Mouse (Mus musculus) lung, embryonic 16.5 days (tissue): ENCODE results near the gene Pold2. TPM values are rescaled to one million over a fixed set of nuclear protein-coding genes. Genes with fewer than 3 reads are reported as not detected.

Experiments
- ATAC-seq: fragments of 200-750 bp; cut with Nextera tagmentation; 2 replicates; pipeline ENCODE4 v1.8.0; 2017; ENCODE audit warnings: low read depth, mild to moderate bottlenecking, moderate library complexity
- H3K27ac ChIP-seq: fragments of 300-500 bp; sonication (generic); 2 replicates; pipeline ENCODE4 v1.5.1; 2014; ENCODE audit warnings: mild to moderate bottlenecking, control low read depth, low read length
- H3K27me3 ChIP-seq: fragments of 300-500 bp; sonication (generic); 2 replicates; pipeline ENCODE4 v1.6.1; 2014; ENCODE audit warnings: low read depth, low read length, mixed read lengths; ENCODE audit not compliant: control insufficient read depth, insufficient read depth
- H3K36me3 ChIP-seq: fragments of 300-500 bp; sonication (generic); 2 replicates; pipeline ENCODE4 v1.6.1; 2014; ENCODE audit warnings: low read length; ENCODE audit not compliant: control insufficient read depth, insufficient read depth
- H3K4me1 ChIP-seq: fragments of 300-500 bp; sonication (generic); replicated peaks from 2 replicates; pipeline ENCODE4 v1.6.1; 2014; ENCODE audit warnings: low read length, mixed read lengths; ENCODE audit not compliant: control insufficient read depth, insufficient read depth
- H3K4me2 ChIP-seq: fragments of 300-500 bp; sonication (generic); 2 replicates; pipeline ENCODE4 v1.6.1; 2014; ENCODE audit warnings: low read depth, low read length, control low read depth
- H3K4me3 ChIP-seq: fragments of 300-500 bp; sonication (generic); 2 replicates; pipeline ENCODE4 v1.5.1; 2014; ENCODE audit warnings: mild to moderate bottlenecking, low read length, control low read depth
- H3K9ac ChIP-seq: fragments of 300-500 bp; sonication (generic); 2 replicates; pipeline ENCODE4 v1.6.1; 2014; ENCODE audit warnings: low read length, control low read depth
- H3K9me3 ChIP-seq: fragments of 300-500 bp; sonication (generic); 2 replicates; pipeline ENCODE4 v1.6.1; 2016; ENCODE audit warnings: low read length; ENCODE audit not compliant: control insufficient read depth
- WGBS: fragments of 180-500 bp; shearing (Covaris S2); extraction: QIAGEN DNeasy Blood & Tissue Kit; methylation state at CpG from one replicate; pipeline ENCODE4 v1.1.7; 2014; 5-methylcytosine and 5-hydroxymethylcytosine counted together
- polyA plus RNA-seq: library from polyadenylated mRNA; unstranded; fragments of >200 nt; fragmentation: Nextera tagmentation; extraction: Ambion mirVana; gene quantifications from 2 replicates; pipeline ENCODE4 v1.2.1, GENCODE M21; 2015

The Pold2 gene
- polyA plus RNA-seq, result 127 and 139 TPM in 2 replicates

GRCm38 (mm10) chr11:5877921-5878526 lies at the start of gene Pold2:
Pold2 (minus strand) TSS chr11:5878292.
- peaks cover 11% of the 10 kb centered on the region for H3K4me1 ChIP-seq
- H3K9me3 ChIP-seq, result no peaks in the 10 kb centered on the region
- H3K4me2 ChIP-seq, result peak within 1 kb of the TSS; percentile 69
- peak within 1 kb of the TSS; percentile 74 for H3K9ac ChIP-seq
- H3K36me3 ChIP-seq, result peaks cover 24% of the 10 kb centered on the region
- ATAC-seq, result peak; percentile 100
- under 1% methylated on average over 46 of the region's 52 CpGs for WGBS
- peak within 1 kb of the TSS; percentile 68 for H3K4me3 ChIP-seq
- H3K27me3 ChIP-seq, result no peaks in the 10 kb centered on the region
- H3K27ac ChIP-seq, result peak within 1 kb of the TSS; percentile 81

- Histone ChIP-seq H3K9me3 (no peaks in the 10 kb centered on the region), H3K4me3 (no peak overlapping the region), H3K36me3 (no peaks in the 10 kb centered on the region), H3K4me2 (no peak overlapping the region), H3K27ac (no peak overlapping the region), H3K27me3 (no peaks in the 10 kb centered on the region), H3K4me1 (no peaks in the 10 kb centered on the region), H3K9ac (no peak overlapping the region)
- ATAC-seq, result no peak
- 74% methylated on average over 3 of the region's 3 CpGs for WGBS
Observed at GRCm38 (mm10) chr11:5926696-5927220, 48.7 kb upstream of the Pold2 start.

- Histone ChIP-seq H3K9me3 (no peaks in the 10 kb centered on the region), H3K9ac (no peak overlapping the region), H3K27me3 (no peaks in the 10 kb centered on the region), H3K4me2 (no peak overlapping the region), H3K36me3 (no peaks in the 10 kb centered on the region), H3K4me3 (no peak overlapping the region), H3K4me1 (peaks cover 3% of the 10 kb centered on the region; the same call in 1 of the 2 replicates), H3K27ac (no peak overlapping the region)
- ATAC-seq, result no peak
- 41% methylated on average over 8 of the region's 8 CpGs for WGBS
Observed at GRCm38 (mm10) chr11:5924699-5925098, 46.6 kb upstream of the Pold2 start.

- no peak overlapping the region for H3K27ac ChIP-seq
- no peak overlapping the region for H3K4me2 ChIP-seq
- H3K9ac ChIP-seq, result no peak overlapping the region
- H3K9me3 ChIP-seq, result no peaks in the 10 kb centered on the region
- 31% methylated on average over 17 of the region's 17 CpGs for WGBS
- H3K36me3 ChIP-seq, result no peaks in the 10 kb centered on the region
- peak; percentile 56; the same call in 1 of the 2 replicates for ATAC-seq
- no peaks in the 10 kb centered on the region for H3K27me3 ChIP-seq
- no peak overlapping the region for H3K4me3 ChIP-seq
- peaks cover 3% of the 10 kb centered on the region; the same call in 1 of the 2 replicates for H3K4me1 ChIP-seq
Observed at GRCm38 (mm10) chr11:5920323-5920960, 42.4 kb upstream of the Pold2 start.

GRCm38 (mm10) chr11:5919606-5920005 lies 41.5 kb upstream of the Pold2 start:
- Histone ChIP-seq H3K9me3 (no peaks in the 10 kb centered on the region), H3K9ac (no peak overlapping the region), H3K27me3 (no peaks in the 10 kb centered on the region), H3K27ac (no peak overlapping the region), H3K4me1 (peaks cover 3% of the 10 kb centered on the region; the same call in 1 of the 2 replicates), H3K4me3 (no peak overlapping the region), H3K36me3 (no peaks in the 10 kb centered on the region), H3K4me2 (no peak overlapping the region)
- ATAC-seq, result peak; percentile 60; the same call in 1 of the 2 replicates
- 74% methylated on average over 4 of the region's 4 CpGs for WGBS

- H3K27me3 ChIP-seq, result no peaks in the 10 kb centered on the region
- peaks cover 3% of the 10 kb centered on the region; the same call in 1 of the 2 replicates for H3K4me1 ChIP-seq
- H3K9me3 ChIP-seq, result no peaks in the 10 kb centered on the region
- no peak overlapping the region for H3K4me2 ChIP-seq
- H3K27ac ChIP-seq, result no peak overlapping the region
- no peak for ATAC-seq
- no peak overlapping the region for H3K4me3 ChIP-seq
- no peak overlapping the region for H3K9ac ChIP-seq
- 58% methylated on average over 2 of the region's 2 CpGs for WGBS
- no peaks in the 10 kb centered on the region for H3K36me3 ChIP-seq
Observed at GRCm38 (mm10) chr11:5918111-5918510, 40.0 kb upstream of the Pold2 start.

- Histone ChIP-seq H3K27ac (no peak overlapping the region), H3K9ac (no peak overlapping the region), H3K4me2 (no peak overlapping the region), H3K9me3 (no peaks in the 10 kb centered on the region), H3K4me1 (peaks cover 3% of the 10 kb centered on the region; the same call in 1 of the 2 replicates), H3K36me3 (no peaks in the 10 kb centered on the region), H3K27me3 (no peaks in the 10 kb centered on the region), H3K4me3 (no peak overlapping the region)
- 68% methylated on average over 8 of the region's 8 CpGs for WGBS
- ATAC-seq, result no peak
Observed at GRCm38 (mm10) chr11:5916178-5916548, 38.1 kb upstream of the Pold2 start.

- 66% methylated on average over 5 of the region's 5 CpGs for WGBS
- peaks cover 3% of the 10 kb centered on the region; the same call in 1 of the 2 replicates for H3K4me1 ChIP-seq
- ATAC-seq, result no peak
- no peak overlapping the region for H3K27ac ChIP-seq
- no peak overlapping the region for H3K4me3 ChIP-seq
- H3K4me2 ChIP-seq, result no peak overlapping the region
- H3K27me3 ChIP-seq, result no peaks in the 10 kb centered on the region
- H3K9me3 ChIP-seq, result no peaks in the 10 kb centered on the region
- no peaks in the 10 kb centered on the region for H3K36me3 ChIP-seq
- no peak overlapping the region for H3K9ac ChIP-seq
Observed at GRCm38 (mm10) chr11:5915429-5916177, 37.5 kb upstream of the Pold2 start.

GRCm38 (mm10) chr11:5914940-5915339 lies 36.8 kb upstream of the Pold2 start:
- no peak for ATAC-seq

More at GRCm38 (mm10) chr11:5914940-5915339, 36.8 kb upstream of the Pold2 start:
- Histone ChIP-seq H3K9ac (no peak overlapping the region), H3K4me3 (no peak overlapping the region), H3K27me3 (no peaks in the 10 kb centered on the region), H3K4me1 (no peaks in the 10 kb centered on the region), H3K4me2 (no peak overlapping the region), H3K27ac (no peak overlapping the region), H3K9me3 (no peaks in the 10 kb centered on the region), H3K36me3 (no peaks in the 10 kb centered on the region)
- 51% methylated on average over 5 of the region's 5 CpGs for WGBS
